Mouse (Mus musculus): ENCODE results near the gene Zic4.

- TF ChIP-seq POLR2A (IDR thresholded peaks at IDR 0.05; ENCODE audit: control insufficient read depth, extremely low read depth, insufficient read depth, low read length, poor library complexity) (no peak), CTCF (IDR thresholded peaks at IDR 0.05; ENCODE audit: borderline replicate concordance, control insufficient read depth, extremely low read depth, insufficient read depth, low read length, poor library complexity) (no peak)
Measured at GRCm38 (mm10) chr9:91350211-91350791, 11.9 kb upstream of the Zic4 start.
